Mouse (Mus musculus): Measurements from ENCODE around the gene Rundc3a.

GRCm38 (mm10) chr11:102407834-102408215 is 14.6 kb downstream of the Rundc3a start, which contains the start of gene Slc25a39:
- no peak for TF ChIP-seq CTCF (IDR thresholded peaks at IDR 0.05; ENCODE audit: borderline replicate concordance, insufficient read depth, low read depth, low read length)
- TF ChIP-seq POLR2A (IDR thresholded peaks at IDR 0.05; ENCODE audit: borderline replicate concordance, insufficient read depth, low read length): no peak
